Mouse (Mus musculus): Measurements from ENCODE around the gene Nek9. TPM values are rescaled to one million over a fixed set of nuclear protein-coding genes. Genes with fewer than 3 reads are reported as not detected.
A peak's percentile ranks its signal among the peaks of the same experiment; 100 is the strongest.

Nek9 gene
- total RNA-seq, 2 experiments from 2014 or later = 34.2 to 35.5 TPM

- TF ChIP-seq CTCF (conservative IDR thresholded peaks at IDR 0.05) = no peak
- Histone ChIP-seq H3K27ac (peak overlapping the region; percentile 59), H3K4me3 (no peak overlapping the region)
- DNase-seq (ENCODE audit: low spot score in 2 of 2) = no peak
Observed at GRCm38 (mm10) chr12:85368441-85369063, 29.4 kb upstream of the Nek9 start.

- H3K4me3 ChIP-seq = no peak overlapping the region
- peak; percentile 46; the same call in 1 of the 2 replicates for TF ChIP-seq CTCF (conservative IDR thresholded peaks at IDR 0.05)
- peak; percentile 34 to 69 for DNase-seq (ENCODE audit: low spot score in 2 of 2)
- peak overlapping the region; percentile 71 for H3K27ac ChIP-seq
Observed at GRCm38 (mm10) chr12:85366271-85366670, 27.1 kb upstream of the Nek9 start.

- Histone ChIP-seq H3K4me3 (no peak overlapping the region), H3K27ac (no peak overlapping the region)
- DNase-seq (ENCODE audit: low spot score in 2 of 2) = no peak
- no peak for TF ChIP-seq CTCF (conservative IDR thresholded peaks at IDR 0.05)
Observed at GRCm38 (mm10) chr12:85362510-85362909, 23.3 kb upstream of the Nek9 start.

GRCm38 (mm10) chr12:85361580-85361979, 22.4 kb upstream of the Nek9 start:
- Histone ChIP-seq H3K27ac (no peak overlapping the region), H3K4me3 (no peak overlapping the region)
- no peak for DNase-seq (ENCODE audit: low spot score in 2 of 2)
- TF ChIP-seq CTCF (conservative IDR thresholded peaks at IDR 0.05) = no peak

- no peak overlapping the region for H3K4me3 ChIP-seq
- no peak for TF ChIP-seq CTCF (conservative IDR thresholded peaks at IDR 0.05)
- DNase-seq (ENCODE audit: low spot score in 2 of 2) = no peak
- H3K27ac ChIP-seq = no peak overlapping the region
Observed at GRCm38 (mm10) chr12:85361165-85361564, 22.0 kb upstream of the Nek9 start.

- Histone ChIP-seq H3K4me3 (no peak overlapping the region), H3K27ac (0 out of 2 replicates have a peak overlapping the region, but pooled peaks have one; percentile 12)
- TF ChIP-seq CTCF (conservative IDR thresholded peaks at IDR 0.05) = no peak
- DNase-seq (ENCODE audit: low spot score in 2 of 2) = no peak
Observed at GRCm38 (mm10) chr12:85354061-85354460, 14.9 kb upstream of the Nek9 start.

- H3K27ac ChIP-seq = peak overlapping the region; percentile 94
- peak; percentile 55 to 85 for DNase-seq (ENCODE audit: low spot score in 2 of 2)
- peak overlapping the region; percentile 33 for H3K4me3 ChIP-seq
- no peak for TF ChIP-seq CTCF (conservative IDR thresholded peaks at IDR 0.05)
Observed at GRCm38 (mm10) chr12:85350407-85351232, 11.5 kb upstream of the Nek9 start.

- no peak for DNase-seq (ENCODE audit: low spot score in 2 of 2)
- Histone ChIP-seq H3K27ac (peak overlapping the region; percentile 94; the same call in 1 of the 2 replicates), H3K4me3 (no peak overlapping the region)
- no peak for TF ChIP-seq CTCF (conservative IDR thresholded peaks at IDR 0.05)
Observed at GRCm38 (mm10) chr12:85348338-85348737, 9.2 kb upstream of the Nek9 start.

GRCm38 (mm10) chr12:85347196-85347595, 8.0 kb upstream of the Nek9 start:
- DNase-seq (ENCODE audit: low spot score in 2 of 2) = no peak
- H3K4me3 ChIP-seq = no peak overlapping the region
- TF ChIP-seq CTCF (conservative IDR thresholded peaks at IDR 0.05) = no peak
- peak overlapping the region; percentile 94 for H3K27ac ChIP-seq

GRCm38 (mm10) chr12:85346374-85346773, 7.2 kb upstream of the Nek9 start:
- peak overlapping the region; percentile 94 for H3K27ac ChIP-seq
- H3K4me3 ChIP-seq = no peak overlapping the region
- peak; percentile 61 to 73 for DNase-seq (ENCODE audit: low spot score in 2 of 2)
- peak; percentile 89 for TF ChIP-seq CTCF (conservative IDR thresholded peaks at IDR 0.05)

- no peak for TF ChIP-seq CTCF (conservative IDR thresholded peaks at IDR 0.05)
- H3K4me3 ChIP-seq = no peak overlapping the region
- no peak overlapping the region for H3K27ac ChIP-seq
- no peak for DNase-seq (ENCODE audit: low spot score in 2 of 2)
Observed at GRCm38 (mm10) chr12:85345559-85345958, 6.4 kb upstream of the Nek9 start.

- no peak for TF ChIP-seq CTCF (conservative IDR thresholded peaks at IDR 0.05)
- Histone ChIP-seq H3K4me3 (no peak overlapping the region), H3K27ac (no peak overlapping the region)
- no peak for DNase-seq (ENCODE audit: low spot score in 2 of 2)
Observed at GRCm38 (mm10) chr12:85344252-85344651, 5.1 kb upstream of the Nek9 start.

- TF ChIP-seq CTCF (conservative IDR thresholded peaks at IDR 0.05) = no peak; the same call in 1 of the 2 replicates
- no peak overlapping the region for H3K27ac ChIP-seq
- no peak overlapping the region for H3K4me3 ChIP-seq
- no peak for DNase-seq (ENCODE audit: low spot score in 2 of 2)
Observed at GRCm38 (mm10) chr12:85342310-85342709, 3.1 kb upstream of the Nek9 start.

Data from layer of hippocampus, adult 2 months (tissue).